Mouse (Mus musculus) ES-E14 (cell line): ENCODE measurements around the gene Tpgs1. TPM values are rescaled to one million over a fixed set of nuclear protein-coding genes. Genes with fewer than 3 reads are reported as not detected.

ENCODE experiments used
- DNase-seq: peaks from one replicate; pipeline ENCODE4 v3.0.0-alpha.2; 2013; ENCODE audit warnings: low read depth, low spot score
- H3K27ac ChIP-seq: 2 replicates; pipeline ENCODE4 v1.5.1; 2012; ENCODE audit warnings: low read depth, mild to moderate bottlenecking, low read length, moderate library complexity, mixed read lengths; ENCODE audit not compliant: poor library complexity, insufficient read depth, severe bottlenecking
- H3K36me3 ChIP-seq: 2 replicates; pipeline ENCODE4 v1.6.1; 2012; ENCODE audit warnings: mild to moderate bottlenecking, low read length, moderate library complexity, mixed read lengths; ENCODE audit not compliant: control insufficient read depth, poor library complexity, insufficient read depth, severe bottlenecking
- H3K4me1 ChIP-seq, 2 experiments: fragments of 150-350 bp in 1 of 2; sonication (generic) in 1 of 2; 2 replicates each; pipeline ENCODE4 v1.6.1; 2012; ENCODE audit warnings: low read length in 2 of 2, mild to moderate bottlenecking in 1 of 2, mixed read lengths in 1 of 2; ENCODE audit not compliant: control insufficient read depth in 2 of 2, insufficient read depth in 2 of 2, poor library complexity in 1 of 2
- H3K4me3 ChIP-seq, 2 experiments: fragments of 150-350 bp in 1 of 2; sonication (generic) in 1 of 2; 2 replicates each; pipeline ENCODE4 v1.5.1; 2012; ENCODE audit warnings: low read length in 2 of 2, low read depth in 1 of 2, mild to moderate bottlenecking in 1 of 2, mixed read lengths in 1 of 2; ENCODE audit not compliant: insufficient read depth in 1 of 2, poor library complexity in 1 of 2, severe bottlenecking in 1 of 2
- H3K9ac ChIP-seq: 2 replicates; pipeline ENCODE4 v1.6.1; 2012; ENCODE audit warnings: low read depth, mild to moderate bottlenecking, low read length, mixed read lengths; ENCODE audit not compliant: poor library complexity, insufficient read depth, severe bottlenecking
- H3K9me3 ChIP-seq: fragments of 150-350 bp; sonication (generic); 2 replicates; pipeline ENCODE4 v1.6.1; 2012; ENCODE audit warnings: low read depth, mild to moderate bottlenecking, low read length; ENCODE audit not compliant: control insufficient read depth, insufficient read depth
- CHD2 ChIP-seq: IDR thresholded peaks from 2 replicates; pipeline ENCODE4 v1.6.1; 2014; ENCODE audit warnings: mild to moderate bottlenecking, low read depth, low read length, inconsistent platforms
- HCFC1 ChIP-seq: IDR thresholded peaks from 2 replicates; pipeline ENCODE4 v1.6.1; 2012; ENCODE audit warnings: low read length, inconsistent platforms, borderline replicate concordance; ENCODE audit not compliant: insufficient read depth
- MAFK ChIP-seq: IDR thresholded peaks from 2 replicates; pipeline ENCODE4 v1.6.1; 2014; ENCODE audit warnings: mild to moderate bottlenecking, low read depth, low read length, inconsistent platforms; ENCODE audit not compliant: insufficient read depth
- ZC3H11A ChIP-seq: IDR thresholded peaks from 2 replicates; pipeline ENCODE4 v1.6.1; 2012; ENCODE audit warnings: low read depth, mild to moderate bottlenecking, inconsistent platforms, low read length, borderline replicate concordance
- ZNF384 ChIP-seq: IDR thresholded peaks from 2 replicates; pipeline ENCODE4 v1.6.1; 2012; ENCODE audit warnings: low read depth, low read length, inconsistent platforms
- in situ Hi-C, 2 experiments: fragments of 600-800 bp; cut with MboI; formaldehyde crosslinking; loops; one replicate each; pipeline ENCODE4 v1.15.1; 2025; ENCODE audit warnings: low sequenced_read_pairs in 2 of 2, inconsistent platforms in 1 of 2; ENCODE audit not compliant: unreplicated experiment in 2 of 2
- total RNA-seq: library from RNA; depleted of rRNA; stranded (reverse); fragments of 300-350 nt; gene quantifications from 2 replicates; pipeline ENCODE4 v1.2.3, GENCODE M21; 2012

Tpgs1 gene
- total RNA-seq, 1 experiment = 29.9 TPM

DNA sequence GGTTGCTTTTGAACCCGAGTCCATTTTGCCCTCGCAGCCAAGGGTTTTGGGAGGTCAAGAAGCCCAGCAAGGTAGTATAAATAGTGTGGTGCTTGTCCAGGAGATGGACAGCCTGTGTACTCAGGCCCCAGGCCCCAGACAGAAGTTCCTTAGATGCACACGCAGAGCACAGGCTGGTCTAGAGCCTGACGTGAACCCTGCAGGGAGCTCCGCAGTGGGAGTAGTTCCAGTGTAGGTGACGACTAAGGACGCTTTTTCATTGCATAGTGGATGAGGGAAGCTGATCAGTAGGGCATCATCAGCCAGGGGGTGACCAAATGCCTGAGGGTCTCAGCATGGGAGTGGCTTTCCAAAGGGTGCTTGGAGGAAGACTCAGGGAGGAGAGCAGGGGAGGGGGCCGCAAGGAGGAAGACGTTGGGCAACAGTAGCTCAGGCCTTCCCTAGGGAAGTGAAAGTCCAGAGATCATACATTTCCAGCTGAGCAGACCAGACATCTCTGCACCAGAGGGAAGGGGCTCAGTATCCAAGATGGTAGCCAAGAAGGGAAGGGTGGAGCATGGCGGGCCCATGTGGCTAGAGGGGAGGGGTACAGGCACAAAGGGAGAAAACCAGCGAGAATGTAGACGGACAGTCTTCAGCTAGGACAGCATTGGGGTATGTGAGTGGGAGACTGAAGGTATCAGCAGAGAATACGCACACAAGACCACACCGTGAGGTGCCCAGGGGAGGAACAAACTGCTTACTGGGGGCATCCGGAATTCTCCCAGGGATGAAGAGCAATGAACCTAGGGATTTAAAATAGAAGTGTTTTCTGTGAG is 1.1 kb downstream of the Tpgs1 start:
- no peak for DNase-seq
- H3K9ac ChIP-seq = peak overlapping the region; percentile 90
- H3K27ac ChIP-seq = peak overlapping the region; percentile 84
- TF ChIP-seq HCFC1 (no peak), ZC3H11A (no peak), CHD2 (no peak), MAFK (no peak), ZNF384 (no peak)
- H3K36me3 ChIP-seq = no peaks in the 10 kb centered on the region
- peaks cover 3 to 17% of the 10 kb centered on the region in 2 experiments; a peak in 3 of 4 replicates for H3K4me1 ChIP-seq
- H3K4me3 ChIP-seq = peak overlapping the region; percentile 79 to 82
- H3K9me3 ChIP-seq = no peaks in the 10 kb centered on the region
- in situ Hi-C loops = no loop called here

DNA sequence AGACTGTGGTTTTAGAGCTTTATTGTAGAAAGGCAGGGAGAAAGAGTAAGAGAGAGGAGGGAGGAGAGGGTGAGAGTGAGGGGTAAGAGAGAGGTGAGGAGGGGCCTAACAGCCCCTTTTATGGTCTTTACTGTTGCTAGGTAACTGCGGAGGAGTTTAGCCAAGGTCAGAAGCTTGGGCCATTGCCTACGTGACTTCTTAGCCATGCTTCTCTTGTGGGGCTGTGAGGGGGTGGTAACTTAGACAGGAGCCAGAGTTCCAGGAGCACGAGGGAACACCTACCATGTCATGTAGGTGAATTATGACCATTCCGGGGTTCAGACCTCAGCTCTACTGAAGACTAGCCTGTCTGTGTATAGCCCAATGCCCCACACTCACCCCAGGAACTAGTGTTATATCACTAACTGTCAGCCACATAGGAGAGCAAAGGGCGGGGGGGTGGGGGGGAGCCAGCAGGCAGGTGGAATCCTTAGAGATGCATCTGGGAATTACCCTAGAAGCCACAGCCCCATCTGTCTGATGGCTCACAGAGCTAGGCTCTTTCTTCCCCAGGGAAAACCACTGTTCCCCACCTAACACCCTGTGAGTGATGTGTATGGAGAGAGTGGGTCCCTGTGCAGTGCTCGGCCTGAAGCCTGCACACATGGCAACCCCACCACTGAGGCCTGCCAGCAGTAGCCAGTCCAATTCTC is 2.4 kb downstream of the Tpgs1 start:
- DNase-seq = no peak
- in situ Hi-C loops = no loop called here
- Histone ChIP-seq H3K4me3 (peak overlapping the region; percentile 79 to 82), H3K4me1 (peaks cover 8 to 25% of the 10 kb centered on the region in 2 experiments; a peak in 3 of 4 replicates), H3K9me3 (no peaks in the 10 kb centered on the region), H3K36me3 (no peaks in the 10 kb centered on the region), H3K27ac (peak overlapping the region; percentile 84), H3K9ac (peak overlapping the region; percentile 90)
- no peak for TF ChIP-seq ZNF384
- TF ChIP-seq HCFC1 = no peak
- TF ChIP-seq ZC3H11A = no peak
- TF ChIP-seq CHD2 = no peak
- no peak for TF ChIP-seq MAFK

DNA sequence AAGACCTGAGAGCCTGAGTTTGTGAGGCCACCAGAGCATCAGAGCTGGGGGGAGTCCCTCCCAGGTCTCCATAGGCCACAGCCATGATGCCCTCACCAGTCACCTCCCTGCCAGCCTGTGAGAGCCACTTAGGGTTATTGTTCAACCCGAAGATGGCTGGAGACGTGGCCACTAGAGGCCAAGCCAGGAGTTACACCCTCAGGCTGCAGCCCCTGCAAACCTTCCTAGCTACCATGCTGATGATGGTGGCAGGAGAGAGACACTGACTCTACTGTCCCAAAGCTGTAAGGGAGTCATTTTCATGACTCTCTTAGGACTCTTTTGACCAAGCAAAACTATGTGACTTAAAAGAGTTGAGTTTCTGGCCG is 2.9 kb downstream of the Tpgs1 start:
- Histone ChIP-seq H3K4me3 (peak overlapping the region; percentile 21 to 28; a peak in 3 of 4 replicates), H3K9ac (peak overlapping the region; percentile 51; the same call in 1 of the 2 replicates), H3K9me3 (no peaks in the 10 kb centered on the region), H3K27ac (peak overlapping the region; percentile 63), H3K36me3 (no peaks in the 10 kb centered on the region), H3K4me1 (peaks cover 8 to 29% of the 10 kb centered on the region in 2 experiments; a peak in 3 of 4 replicates)
- TF ChIP-seq HCFC1 (no peak), MAFK (no peak)
- in situ Hi-C loops = no loop called here
- no peak for DNase-seq

DNA sequence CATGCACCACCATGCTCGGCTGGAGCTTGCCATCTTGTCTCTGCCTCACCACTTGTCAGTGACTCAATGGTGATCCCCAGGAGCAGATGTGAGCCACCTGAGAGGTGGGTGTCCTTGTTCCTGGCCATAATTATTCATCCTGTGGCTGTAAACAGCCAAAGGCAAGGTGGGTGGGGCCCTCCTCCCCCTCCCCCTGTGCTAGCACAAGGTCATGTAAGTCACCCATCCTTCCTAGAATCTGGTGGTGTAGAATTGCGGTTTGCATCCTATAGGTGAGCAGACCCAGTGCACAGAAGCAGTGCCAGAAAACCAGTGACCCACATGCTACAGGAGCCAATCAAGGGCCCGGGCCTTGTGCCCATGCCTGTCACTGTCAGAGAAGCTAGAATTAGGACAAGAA is 3.9 kb downstream of the Tpgs1 start:
- in situ Hi-C loops = no loop called here
- H3K27ac ChIP-seq = peak overlapping the region; percentile 63; the same call in 1 of the 2 replicates

More for the DNA sequence above, 3.9 kb downstream of the Tpgs1 start:
- Histone ChIP-seq H3K4me1 (peaks cover 8 to 29% of the 10 kb centered on the region in 2 experiments; a peak in 3 of 4 replicates), H3K36me3 (no peaks in the 10 kb centered on the region), H3K9me3 (no peaks in the 10 kb centered on the region), H3K4me3 (no peak overlapping the region), H3K9ac (no peak overlapping the region)
- TF ChIP-seq CHD2 (no peak), ZC3H11A (no peak), MAFK (no peak), ZNF384 (no peak), HCFC1 (no peak)
- DNase-seq = no peak
